Mouse (Mus musculus) gastrocnemius, adult 8-10 months (tissue): ENCODE results near the gene Pard3b. TPM values are rescaled to one million over a fixed set of nuclear protein-coding genes. Genes with fewer than 3 reads are reported as not detected.

Source experiments
- DNase-seq, 2 experiments: peaks; one replicate each; pipeline ENCODE4 v3.0.0; 2022; ENCODE audit warnings: low spot score in 2 of 2
- total RNA-seq, 4 experiments: library from RNA; stranded (reverse); gene quantifications; 2 replicates each; pipeline ENCODE4 v1.2.4; 2022

Pard3b gene
- total RNA-seq, 4 experiments from 2014 or later = 4.6 to 6.6 (median 5.1) TPM

GRCm38 (mm10) chr1:62071139-62071538 lies 432.5 kb downstream of the Pard3b start:
- DNase-seq = no peak

DNA sequence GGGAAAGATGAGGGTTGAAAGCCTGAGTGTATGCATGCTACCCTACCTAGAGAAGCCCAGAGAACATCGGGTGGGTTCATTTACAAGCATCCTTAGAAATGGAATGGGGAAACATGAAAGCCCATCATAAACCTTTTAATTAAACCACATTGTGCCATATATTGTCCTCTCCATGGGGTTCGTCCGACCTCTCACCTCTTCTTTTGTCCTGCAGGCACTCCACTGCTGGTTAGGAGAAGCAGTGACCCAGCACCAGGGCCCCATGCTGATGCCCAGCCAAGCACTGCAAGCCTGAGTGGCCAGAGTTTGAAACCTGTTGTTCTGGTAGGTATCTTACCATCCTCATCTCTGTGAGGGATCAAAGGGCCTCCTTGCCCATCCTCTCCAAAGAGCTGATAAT lies 437.5 kb downstream of the Pard3b start:
- DNase-seq = no peak

GRCm38 (mm10) chr1:62081129-62081528 lies 442.5 kb downstream of the Pard3b start:
- no peak for DNase-seq

- DNase-seq = no peak
Measured at GRCm38 (mm10) chr1:62085995-62086394, 447.4 kb downstream of the Pard3b start.

DNA sequence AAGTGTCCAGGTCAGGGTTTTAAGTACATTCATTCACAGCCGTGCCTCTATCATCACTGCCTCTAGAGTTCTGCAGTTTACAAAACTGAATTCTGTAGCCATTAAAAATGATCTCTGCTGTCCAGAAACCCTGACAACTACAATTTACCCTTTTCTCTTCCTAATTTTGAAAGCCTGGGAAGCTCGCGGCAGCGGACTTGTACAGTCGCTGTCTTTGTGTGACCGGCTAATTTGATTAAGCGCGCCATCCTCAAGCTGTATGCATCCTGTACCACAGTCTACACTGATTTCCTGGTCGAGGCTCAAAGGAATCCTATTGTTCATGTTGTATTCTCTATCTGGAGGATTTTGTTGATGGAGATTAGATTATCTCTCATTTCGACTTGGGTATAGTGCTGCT lies 448.8 kb downstream of the Pard3b start:
- no peak for DNase-seq

DNA sequence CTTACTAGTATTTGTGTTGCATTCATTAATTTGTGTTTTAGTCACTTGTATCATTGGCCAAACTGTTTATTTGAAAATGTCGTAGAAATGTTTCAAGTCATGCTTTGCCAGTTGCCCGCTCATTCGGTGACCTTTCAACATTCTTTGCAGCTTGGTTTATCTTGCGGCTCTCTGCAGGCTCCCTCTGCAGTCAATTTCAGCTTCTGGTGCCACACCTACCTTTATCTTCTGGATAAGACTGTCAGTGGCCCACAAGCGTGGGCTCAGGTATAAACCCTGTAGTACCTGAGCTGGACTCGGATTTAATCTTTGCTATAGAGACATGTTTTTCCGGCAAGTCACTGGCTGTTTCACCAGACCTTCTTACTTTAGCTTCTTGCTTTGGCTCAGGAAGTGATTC lies 456.3 kb downstream of the Pard3b start:
- no peak for DNase-seq

- no peak for DNase-seq
Measured at GRCm38 (mm10) chr1:62122426-62122825, 483.8 kb downstream of the Pard3b start.

DNA sequence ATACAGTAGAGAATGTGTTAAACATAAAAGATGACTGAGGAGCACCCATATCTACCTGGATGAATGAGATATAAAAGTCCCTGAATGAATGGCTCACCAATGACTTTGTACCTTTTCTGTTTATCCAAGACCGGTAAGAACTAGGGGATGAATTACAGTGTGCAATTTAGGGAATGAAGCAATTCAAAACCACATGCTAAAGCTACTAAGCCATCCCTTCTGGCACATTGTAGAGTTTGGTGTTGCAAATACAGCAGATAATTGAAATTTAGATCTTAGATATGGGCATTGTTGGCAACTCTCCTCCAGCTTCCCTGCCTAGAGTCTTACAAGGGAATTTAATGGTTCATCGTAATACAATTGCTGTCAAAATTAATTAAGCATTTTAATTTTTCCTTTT lies 490.6 kb downstream of the Pard3b start:
- DNase-seq = no peak

GRCm38 (mm10) chr1:62148134-62148533 lies 509.5 kb downstream of the Pard3b start:
- DNase-seq = no peak

GRCm38 (mm10) chr1:62148786-62149185 lies 510.2 kb downstream of the Pard3b start:
- DNase-seq = no peak

DNA sequence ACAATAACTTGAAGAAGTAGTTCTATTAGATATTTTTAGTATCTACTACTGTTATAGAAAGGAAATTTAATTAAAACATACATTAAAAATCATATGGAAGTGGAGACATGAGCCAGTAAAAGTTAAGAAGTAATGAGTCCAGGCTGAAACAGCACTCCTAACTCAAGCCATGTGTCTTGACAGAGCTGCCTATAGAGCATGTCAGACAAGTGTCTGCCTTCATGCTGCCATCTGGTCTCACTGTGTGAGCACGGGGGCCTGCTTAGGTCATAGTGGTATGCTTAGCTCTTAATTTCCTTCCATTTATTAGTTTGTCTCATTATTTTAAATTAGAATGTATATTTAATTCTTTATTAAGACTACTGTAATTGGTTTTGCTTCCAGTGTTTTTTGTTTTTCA lies 517.3 kb downstream of the Pard3b start:
- no peak for DNase-seq

DNA sequence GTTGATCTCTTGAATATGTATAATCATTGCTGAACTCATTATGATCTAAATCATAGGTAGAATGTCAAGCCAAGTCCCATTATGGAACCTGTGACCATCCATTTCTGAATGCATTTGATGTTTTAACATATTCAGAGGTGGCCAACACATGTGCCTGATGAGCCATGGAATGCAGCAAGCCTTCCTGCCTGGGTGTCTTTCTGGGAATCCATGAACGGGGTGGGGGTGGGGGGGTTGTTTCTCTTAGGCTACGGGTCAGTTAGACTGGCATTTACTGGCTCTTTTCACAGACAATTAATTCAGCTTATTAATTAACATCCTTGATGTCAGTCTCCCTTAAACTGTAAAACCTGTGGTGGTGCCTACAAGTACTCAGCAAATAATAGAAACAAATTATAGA lies 521.0 kb downstream of the Pard3b start:
- DNase-seq = no peak

DNA sequence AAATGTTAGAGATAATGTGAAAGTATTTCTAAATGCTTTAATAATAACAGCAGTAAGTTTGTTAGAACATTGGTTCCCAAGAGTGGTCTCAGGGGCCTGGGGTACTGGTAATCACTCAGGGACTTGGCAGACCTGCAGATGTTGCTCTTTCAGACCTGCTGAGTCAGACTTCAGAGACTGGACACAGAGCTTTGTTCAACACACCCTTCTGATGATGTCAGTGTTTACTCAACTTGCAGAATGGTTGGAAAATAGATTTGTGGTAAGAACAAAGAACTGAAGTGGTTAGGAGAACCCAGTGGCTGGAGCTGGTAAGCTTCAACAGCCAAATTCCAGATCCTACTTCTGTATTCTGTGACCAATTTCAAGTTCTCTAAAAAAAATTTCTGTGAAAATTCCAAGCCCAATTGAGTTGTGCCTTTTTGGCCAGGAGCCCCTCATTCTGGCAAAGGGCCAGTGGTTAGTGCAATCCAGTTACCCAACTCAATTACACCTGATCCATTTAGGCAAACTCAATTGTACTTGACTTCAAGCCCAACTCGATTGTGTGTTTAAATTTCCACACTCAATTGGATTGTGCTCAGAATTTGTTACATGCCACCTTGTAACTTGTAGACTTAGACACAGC lies 536.5 kb downstream of the Pard3b start:
- peak; percentile 3 for DNase-seq

GRCm38 (mm10) chr1:62181638-62182037 lies 543.0 kb downstream of the Pard3b start:
- peak in 1 of 2 experiments; percentile 3 for DNase-seq

GRCm38 (mm10) chr1:62182634-62183033 lies 544.0 kb downstream of the Pard3b start:
- DNase-seq = no peak

DNA sequence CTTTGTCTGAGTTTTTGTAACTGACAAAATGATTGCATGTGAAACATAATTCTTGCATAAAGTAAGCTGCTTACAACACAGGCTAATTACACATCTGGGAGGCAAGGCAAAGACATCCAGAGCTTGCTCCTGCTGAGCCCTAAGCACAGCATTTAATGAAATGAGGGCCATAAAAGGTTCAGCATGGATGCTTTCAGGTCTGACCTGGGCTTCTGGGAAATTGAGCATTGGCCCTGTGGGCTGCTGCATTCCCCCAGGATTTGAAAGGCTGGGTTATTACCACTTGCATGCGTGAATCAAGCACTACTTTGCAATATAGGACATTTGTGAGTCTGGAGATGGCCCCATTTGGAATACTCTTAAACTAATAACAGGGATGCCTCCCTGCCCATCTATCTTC lies 552.2 kb downstream of the Pard3b start:
- DNase-seq = no peak

- no peak for DNase-seq
Measured at GRCm38 (mm10) chr1:62197515-62197914, 558.9 kb downstream of the Pard3b start.

DNA sequence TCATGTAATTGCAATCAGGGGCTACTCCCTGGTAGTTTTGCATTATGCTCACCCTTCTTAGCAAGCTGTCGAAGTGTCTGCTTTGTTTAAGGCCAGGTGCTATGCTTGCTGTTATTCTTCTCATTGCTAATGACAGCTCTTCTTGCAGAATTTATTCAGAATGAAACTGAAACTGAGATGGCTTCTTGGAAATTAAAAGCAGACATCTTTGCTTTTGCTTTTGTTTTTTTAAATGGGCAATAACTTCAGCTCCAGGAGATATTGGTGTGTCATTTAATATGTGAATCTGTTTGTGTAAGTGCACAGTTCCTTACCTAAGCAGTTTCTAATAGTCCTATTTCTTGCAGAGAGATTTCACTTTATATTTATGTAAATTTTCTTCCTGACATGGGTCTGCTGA lies 562.3 kb downstream of the Pard3b start:
- no peak for DNase-seq

GRCm38 (mm10) chr1:62201686-62202257 lies 563.1 kb downstream of the Pard3b start:
- no peak for DNase-seq

- DNase-seq = no peak
Measured at GRCm38 (mm10) chr1:62213285-62213684, 574.7 kb downstream of the Pard3b start.

DNA sequence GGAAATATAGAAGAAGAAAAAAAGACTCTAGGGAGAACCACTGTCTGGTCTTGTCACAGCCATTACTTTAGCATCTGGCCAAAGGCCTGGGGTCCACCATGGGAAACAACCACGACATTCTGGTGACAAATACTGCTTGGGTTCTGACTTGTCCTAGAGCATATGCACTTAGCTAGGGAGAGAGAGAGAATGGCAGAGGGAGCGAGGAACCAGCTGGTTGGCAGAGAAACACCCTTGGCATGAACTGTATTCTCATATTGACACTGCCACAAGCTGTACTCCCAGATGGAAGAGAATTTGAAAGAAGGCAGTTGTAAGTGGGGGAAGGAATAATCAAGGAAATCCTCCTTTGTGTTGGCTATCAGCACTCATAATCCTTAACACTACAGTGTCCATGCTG lies 577.2 kb downstream of the Pard3b start:
- no peak for DNase-seq

DNA sequence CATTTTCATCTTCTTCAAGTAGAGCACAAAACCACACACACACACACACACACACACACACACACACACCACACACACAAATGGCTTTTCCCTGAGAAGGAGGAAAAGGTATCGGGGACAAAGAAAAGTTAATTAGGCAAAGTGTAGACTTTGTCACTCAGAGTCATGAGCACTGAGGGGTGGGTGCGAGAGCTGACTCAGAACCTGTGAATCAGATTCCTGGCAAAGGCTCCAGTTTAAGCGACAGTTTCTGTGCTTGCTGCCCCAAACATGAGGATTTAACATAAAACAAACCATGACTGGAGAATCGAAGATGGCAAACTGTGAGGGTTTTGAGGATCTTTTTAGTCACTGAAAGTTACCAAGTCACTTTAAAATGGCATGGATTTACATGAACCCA lies 577.9 kb downstream of the Pard3b start:
- DNase-seq = no peak

GRCm38 (mm10) chr1:62229129-62229528 lies 590.5 kb downstream of the Pard3b start:
- DNase-seq = no peak

DNA sequence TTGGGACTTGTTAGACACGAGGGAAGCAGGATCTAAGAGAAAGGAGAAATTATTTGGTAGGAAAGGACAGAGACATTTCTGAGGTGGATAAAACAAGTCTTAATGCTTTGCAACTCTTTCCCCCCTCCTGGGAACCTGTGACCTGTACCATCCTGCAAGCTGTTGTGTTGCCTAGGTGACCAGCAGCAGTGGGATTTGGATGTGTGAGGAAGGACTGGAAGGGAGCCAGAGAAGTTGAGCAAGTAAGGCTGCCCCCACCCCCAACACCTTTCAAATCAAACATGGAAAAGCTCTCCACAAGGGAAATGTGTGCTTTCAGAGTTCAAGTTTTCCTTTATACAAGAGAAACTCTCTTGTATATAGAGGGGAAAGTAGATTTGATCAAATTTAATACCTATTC lies 595.4 kb downstream of the Pard3b start:
- no peak for DNase-seq
